Mouse (Mus musculus) midbrain, embryonic 14.5 days (tissue): Measurements from ENCODE around the gene Mtss1l. TPM values are rescaled to one million over a fixed set of nuclear protein-coding genes. Genes with fewer than 3 reads are reported as not detected.

Experiments used
- ATAC-seq: fragments of 200-750 bp; cut with Nextera tagmentation; 2 replicates; pipeline ENCODE4 v1.8.0; 2017; ENCODE audit warnings: moderate number of reproducible peaks, moderate library complexity; ENCODE audit not compliant: low FRiP score, low TSS enrichment
- DNase-seq: peaks from one replicate; pipeline ENCODE4 v3.0.0-alpha.2; 2015
- H3K27ac ChIP-seq: fragments of 300-500 bp; sonication (generic); replicated peaks from 2 replicates; pipeline ENCODE4 v1.5.1; 2014; ENCODE audit warnings: mild to moderate bottlenecking, low read depth, low read length, moderate library complexity
- H3K27me3 ChIP-seq: fragments of 300-500 bp; sonication (generic); 2 replicates; pipeline ENCODE4 v1.6.1; 2014; ENCODE audit warnings: low read length, control low read depth, mixed read lengths; ENCODE audit not compliant: control insufficient read depth, insufficient read depth
- H3K36me3 ChIP-seq: fragments of 300-500 bp; sonication (generic); 2 replicates; pipeline ENCODE4 v1.6.1; 2014; ENCODE audit warnings: low read length, control low read depth; ENCODE audit not compliant: control insufficient read depth, insufficient read depth
- H3K4me1 ChIP-seq: fragments of 300-500 bp; sonication (generic); 2 replicates; pipeline ENCODE4 v1.6.1; 2014; ENCODE audit warnings: mild to moderate bottlenecking, antibody characterized with exemption, low read length, control low read depth; ENCODE audit not compliant: control insufficient read depth, insufficient read depth
- H3K4me2 ChIP-seq: fragments of 300-500 bp; sonication (generic); 2 replicates; pipeline ENCODE4 v1.6.1; 2014; ENCODE audit warnings: mild to moderate bottlenecking, low read length, moderate library complexity
- H3K4me3 ChIP-seq: fragments of 300-500 bp; sonication (generic); replicated peaks from 2 replicates; pipeline ENCODE4 v1.5.1; 2014; ENCODE audit warnings: low read depth, low read length
- H3K9ac ChIP-seq: fragments of 300-500 bp; sonication (generic); replicated peaks from 2 replicates; pipeline ENCODE4 v1.6.1; 2014; ENCODE audit warnings: mild to moderate bottlenecking, low read length, moderate library complexity
- H3K9me3 ChIP-seq: fragments of 300-500 bp; sonication (generic); 2 replicates; pipeline ENCODE4 v1.6.1; 2016; ENCODE audit warnings: low read length, control low read depth, mixed read lengths; ENCODE audit not compliant: control insufficient read depth
- WGBS: fragments of 180-500 bp; shearing (Covaris S2); extraction: QIAGEN DNeasy Blood & Tissue Kit; methylation state at CpG from one replicate; pipeline ENCODE4 v1.1.7; 2014; 5-methylcytosine and 5-hydroxymethylcytosine counted together
- polyA plus RNA-seq: library from polyadenylated mRNA; unstranded; fragments of >200 nt; fragmentation: Nextera tagmentation; extraction: Ambion mirVana; gene quantifications from 2 replicates; pipeline ENCODE4 v1.2.1, GENCODE M21; 2014

Mtss1l gene
- polyA plus RNA-seq, 1 experiment from 2014 or later: 27.5 TPM

DNA sequence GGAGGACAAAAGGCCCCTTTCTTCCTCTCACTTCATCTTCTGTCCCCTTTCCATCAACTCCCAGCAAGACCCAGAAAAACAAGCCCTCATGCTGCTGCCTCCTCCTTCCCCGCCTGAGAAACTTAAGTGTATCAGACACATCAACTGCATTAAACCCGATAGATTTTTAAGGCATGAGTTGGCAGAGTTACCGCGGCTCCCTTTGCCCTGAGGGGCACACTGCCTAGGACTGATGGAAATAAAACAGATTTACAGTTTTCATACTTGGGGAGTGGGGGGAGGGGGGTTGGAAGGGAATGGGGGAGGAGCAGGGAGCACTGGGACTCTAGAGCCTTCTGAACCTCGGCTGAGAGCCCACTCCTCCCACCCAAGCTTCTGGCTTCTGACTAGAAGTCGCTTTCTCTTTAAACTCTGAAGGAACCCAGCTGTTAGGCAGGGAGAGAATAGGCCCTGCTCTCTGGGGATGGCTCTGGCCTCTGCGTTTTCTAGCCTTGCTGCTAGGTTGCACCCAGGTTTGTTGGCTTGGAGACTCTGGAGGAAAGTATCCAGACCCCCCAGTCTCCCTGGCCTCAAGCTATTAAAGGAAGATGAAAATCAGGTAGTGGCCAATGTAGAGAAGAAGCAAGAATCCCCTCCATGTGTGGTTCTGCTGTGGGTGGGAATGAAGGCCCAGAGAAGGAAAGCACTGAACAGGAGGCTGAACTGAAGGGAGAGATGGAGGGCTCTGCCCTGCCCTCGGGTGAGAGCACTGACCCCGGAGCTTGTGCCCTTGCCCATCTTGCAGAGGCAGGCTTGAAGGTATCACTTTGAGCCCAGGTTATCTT is 18.4 kb upstream of the Mtss1l start:
- H3K9me3 ChIP-seq: no peaks in the 10 kb centered on the region
- 52% methylated on average over 9 of the region's 9 CpGs for WGBS
- ATAC-seq (no peak), DNase-seq (no peak)
- H3K27me3 ChIP-seq: no peaks in the 10 kb centered on the region
- H3K4me1 ChIP-seq: peaks cover 7% of the 10 kb centered on the region; the same call in 1 of the 2 replicates
- H3K4me2 ChIP-seq: no peak overlapping the region
- no peak overlapping the region for H3K27ac ChIP-seq
- H3K4me3 ChIP-seq: no peak overlapping the region
- H3K9ac ChIP-seq: no peak overlapping the region
- H3K36me3 ChIP-seq: 0 out of 2 replicates have a peak, but pooled peaks cover 6% of the 10 kb centered on the region

DNA sequence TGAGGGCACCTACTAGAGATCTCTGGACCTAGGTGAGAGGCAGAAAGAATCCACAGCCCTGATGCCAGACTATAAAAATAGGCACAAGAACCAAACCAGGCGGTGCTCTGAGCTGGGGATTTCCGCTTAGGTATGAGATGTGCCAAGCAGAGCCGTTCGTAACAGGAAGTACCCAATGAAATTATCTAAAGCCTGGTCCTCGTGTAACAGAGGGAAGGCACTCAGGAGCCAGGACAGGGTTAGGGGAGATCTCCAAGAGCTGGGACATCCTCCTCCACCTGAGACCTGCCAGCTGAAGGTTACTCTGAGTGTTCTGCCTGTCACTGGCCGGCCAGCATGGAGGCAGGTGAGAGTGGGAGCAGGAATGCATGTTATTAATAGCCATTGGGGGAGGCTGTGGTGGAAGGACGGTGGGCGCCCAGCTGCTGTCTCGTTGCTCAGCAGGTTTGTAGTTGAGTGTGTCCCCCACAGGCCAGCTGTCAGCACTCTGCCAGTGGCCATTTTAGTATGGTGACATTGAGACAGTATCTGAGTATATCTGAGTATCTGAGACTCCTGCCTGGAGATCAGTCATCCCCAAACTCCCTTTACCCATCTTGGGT is 17.7 kb upstream of the Mtss1l start:
- H3K4me1 ChIP-seq: peaks cover 7% of the 10 kb centered on the region; the same call in 1 of the 2 replicates
- ATAC-seq (no peak), DNase-seq (no peak)
- H3K9me3 ChIP-seq: no peaks in the 10 kb centered on the region
- H3K27ac ChIP-seq: no peak overlapping the region
- WGBS: 91% methylated on average over 9 of the region's 9 CpGs
- H3K4me3 ChIP-seq: no peak overlapping the region
- no peak overlapping the region for H3K4me2 ChIP-seq
- no peak overlapping the region for H3K9ac ChIP-seq
- 0 out of 2 replicates have a peak, but pooled peaks cover 6% of the 10 kb centered on the region for H3K36me3 ChIP-seq
- no peaks in the 10 kb centered on the region for H3K27me3 ChIP-seq

DNA sequence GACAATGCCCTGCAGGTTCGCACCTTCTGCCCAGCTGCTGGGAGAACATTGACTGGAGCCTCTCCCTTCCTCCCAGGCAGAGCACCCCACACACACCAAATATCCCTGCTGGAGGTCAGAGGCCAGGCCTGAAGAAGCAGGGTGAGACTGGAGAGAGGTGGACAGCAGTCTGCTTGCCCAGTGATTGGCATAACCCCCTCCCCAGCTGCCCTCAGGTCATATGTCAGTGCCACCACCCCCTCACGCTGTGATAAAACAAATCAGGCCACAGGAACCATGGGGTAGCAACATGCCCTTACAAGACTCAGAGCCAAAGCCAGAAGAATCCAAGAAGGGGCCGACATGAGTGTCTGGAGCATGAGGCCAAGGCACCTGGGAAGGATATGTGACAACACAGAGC is 17.2 kb upstream of the Mtss1l start:
- Histone ChIP-seq H3K9ac (no peak overlapping the region), H3K27me3 (no peaks in the 10 kb centered on the region), H3K4me1 (peaks cover 7% of the 10 kb centered on the region; the same call in 1 of the 2 replicates), H3K9me3 (no peaks in the 10 kb centered on the region), H3K27ac (no peak overlapping the region), H3K4me2 (no peak overlapping the region), H3K36me3 (0 out of 2 replicates have a peak, but pooled peaks cover 6% of the 10 kb centered on the region), H3K4me3 (no peak overlapping the region)
- ATAC-seq: no peak
- DNase-seq: no peak
- 90% methylated on average over 3 of the region's 3 CpGs for WGBS

DNA sequence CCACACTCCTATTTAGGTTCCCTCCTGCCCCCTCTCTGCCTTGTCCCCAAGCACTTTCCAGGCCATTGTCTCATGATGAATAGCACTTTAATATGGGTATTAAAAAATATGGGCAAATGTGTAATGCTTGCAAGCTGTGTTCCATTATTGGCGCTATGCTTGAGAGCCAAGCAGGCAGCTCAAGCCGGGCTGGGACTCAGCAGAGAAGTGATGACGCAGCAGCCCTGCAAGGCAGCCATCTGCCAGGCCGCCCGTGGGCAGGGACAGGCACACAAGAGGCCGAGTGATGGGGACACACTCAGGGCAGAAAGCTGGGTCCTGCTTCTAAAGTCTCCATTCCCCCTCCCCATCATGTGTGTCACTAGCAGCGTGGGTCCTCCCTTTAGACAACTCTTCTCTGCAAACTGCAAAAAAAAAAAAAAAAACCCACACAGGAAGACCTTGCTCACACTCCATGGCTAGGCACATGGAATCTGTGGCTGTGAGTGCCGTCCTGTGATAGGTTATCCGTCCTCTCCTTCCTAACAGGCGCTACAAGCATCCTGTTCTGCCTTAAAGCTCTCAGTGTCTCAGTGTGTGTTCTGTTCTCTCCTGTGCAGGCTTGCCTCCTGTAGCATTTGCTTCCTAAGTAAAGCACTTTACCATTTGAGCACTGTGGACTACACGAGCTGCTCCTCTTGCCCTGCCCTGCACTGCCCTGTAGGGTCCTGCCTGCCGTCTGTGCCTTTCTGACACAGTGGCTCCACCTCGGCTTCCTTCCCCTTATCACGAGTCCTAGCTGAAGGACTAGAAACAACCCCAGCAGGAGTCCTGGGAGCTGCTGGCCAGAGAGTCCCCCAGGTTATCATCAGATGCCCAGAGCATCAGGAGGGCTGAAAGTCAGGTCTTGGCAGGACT is 15.6 kb upstream of the Mtss1l start:
- H3K27ac ChIP-seq: no peak overlapping the region

DNA sequence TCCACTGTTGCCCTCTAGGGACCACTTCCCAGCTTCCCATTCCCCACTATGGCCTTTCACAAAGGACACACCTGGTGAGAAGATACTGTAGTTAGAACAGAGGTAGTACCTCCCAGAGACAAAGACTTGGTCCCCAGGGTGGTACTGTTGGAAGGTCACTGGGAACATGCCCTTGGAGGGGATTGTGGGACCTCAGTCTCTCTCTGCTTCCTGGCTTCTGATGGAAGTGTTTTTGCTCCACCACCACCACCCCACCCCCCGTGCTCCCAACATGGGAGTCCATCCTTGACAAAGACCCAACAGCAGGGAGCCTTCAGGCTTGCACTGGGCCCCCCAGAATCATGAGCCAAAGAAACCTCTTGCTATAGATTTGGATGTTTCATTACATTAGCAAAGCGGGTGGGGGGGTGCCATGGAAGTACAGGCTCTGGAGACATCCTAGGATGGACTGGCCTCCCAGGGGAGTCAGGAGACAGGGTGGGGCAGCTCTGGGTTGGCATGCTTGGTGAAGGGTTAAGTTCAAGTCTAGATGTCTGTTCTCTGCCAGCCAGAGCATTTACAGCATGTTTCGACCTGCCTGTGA is 14.9 kb upstream of the Mtss1l start:
- Histone ChIP-seq H3K9ac (no peak overlapping the region), H3K4me1 (peaks cover 7% of the 10 kb centered on the region; the same call in 1 of the 2 replicates), H3K4me2 (no peak overlapping the region), H3K9me3 (no peaks in the 10 kb centered on the region), H3K36me3 (peaks cover 20% of the 10 kb centered on the region), H3K4me3 (no peak overlapping the region), H3K27ac (no peak overlapping the region), H3K27me3 (no peaks in the 10 kb centered on the region)
- ATAC-seq (no peak), DNase-seq (no peak)
- 89% methylated on average over 3 of the region's 3 CpGs for WGBS

More for the DNA sequence above, 15.6 kb upstream of the Mtss1l start:
- Histone ChIP-seq H3K4me3 (no peak overlapping the region), H3K4me2 (no peak overlapping the region), H3K27me3 (no peaks in the 10 kb centered on the region), H3K9me3 (no peaks in the 10 kb centered on the region), H3K9ac (no peak overlapping the region), H3K36me3 (peaks cover 14% of the 10 kb centered on the region), H3K4me1 (peaks cover 7% of the 10 kb centered on the region; the same call in 1 of the 2 replicates)
- WGBS: 82% methylated on average over 14 of the region's 14 CpGs
- ATAC-seq: no peak
- DNase-seq: no peak

DNA sequence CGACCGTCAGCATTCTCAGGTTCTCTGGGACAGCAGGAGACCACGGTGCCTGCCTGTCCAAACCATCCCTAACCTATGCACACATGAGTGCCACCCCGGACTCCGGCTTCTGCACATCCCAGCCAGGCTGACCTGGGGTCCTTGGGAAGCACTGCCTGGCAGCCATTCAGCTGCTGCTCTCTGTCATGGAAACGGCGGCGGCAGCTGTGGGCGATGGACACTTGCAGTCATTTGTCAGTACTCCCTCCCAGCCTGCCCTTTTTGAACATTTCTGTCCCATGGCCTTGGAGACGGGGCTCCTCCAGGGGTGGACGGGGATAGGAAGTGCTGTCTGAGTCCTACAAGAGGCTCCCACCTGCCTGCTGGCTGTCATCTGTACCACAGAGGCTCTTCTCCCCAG is 12.8 kb upstream of the Mtss1l start:
- Histone ChIP-seq H3K36me3 (peaks cover 36% of the 10 kb centered on the region), H3K4me3 (no peak overlapping the region), H3K9me3 (no peaks in the 10 kb centered on the region), H3K4me1 (no peaks in the 10 kb centered on the region), H3K27ac (no peak overlapping the region), H3K27me3 (no peaks in the 10 kb centered on the region), H3K9ac (no peak overlapping the region), H3K4me2 (no peak overlapping the region)
- no peak for DNase-seq
- ATAC-seq: no peak
- 80% methylated on average over 11 of the region's 11 CpGs for WGBS

DNA sequence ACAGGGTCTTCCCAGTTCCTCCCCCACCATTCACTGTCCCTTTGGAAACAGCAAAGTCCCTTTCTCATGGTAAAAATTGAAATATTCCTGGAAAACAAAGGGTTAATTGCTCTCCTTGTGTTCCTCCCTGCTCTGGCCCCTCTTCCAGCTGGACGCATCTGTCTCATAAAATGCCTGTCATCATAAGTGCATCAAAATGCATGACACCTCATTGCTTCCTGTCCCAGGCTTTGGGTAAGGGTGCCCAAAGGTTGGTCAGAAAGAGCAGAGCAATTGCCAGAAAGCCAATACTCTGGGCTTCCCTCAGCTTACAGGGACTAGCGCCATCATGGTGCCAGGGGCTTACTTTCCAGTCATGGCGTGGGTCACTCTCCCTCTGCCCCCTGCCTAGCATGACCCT is 10.7 kb upstream of the Mtss1l start:
- no peak overlapping the region for H3K27ac ChIP-seq
- peaks cover 55% of the 10 kb centered on the region for H3K36me3 ChIP-seq
- DNase-seq (no peak), ATAC-seq (no peak)
- H3K9me3 ChIP-seq: no peaks in the 10 kb centered on the region
- 71% methylated on average over 3 of the region's 3 CpGs for WGBS
- no peak overlapping the region for H3K4me2 ChIP-seq
- no peaks in the 10 kb centered on the region for H3K27me3 ChIP-seq
- H3K4me3 ChIP-seq: no peak overlapping the region
- no peak overlapping the region for H3K9ac ChIP-seq
- H3K4me1 ChIP-seq: peaks cover 13% of the 10 kb centered on the region

DNA sequence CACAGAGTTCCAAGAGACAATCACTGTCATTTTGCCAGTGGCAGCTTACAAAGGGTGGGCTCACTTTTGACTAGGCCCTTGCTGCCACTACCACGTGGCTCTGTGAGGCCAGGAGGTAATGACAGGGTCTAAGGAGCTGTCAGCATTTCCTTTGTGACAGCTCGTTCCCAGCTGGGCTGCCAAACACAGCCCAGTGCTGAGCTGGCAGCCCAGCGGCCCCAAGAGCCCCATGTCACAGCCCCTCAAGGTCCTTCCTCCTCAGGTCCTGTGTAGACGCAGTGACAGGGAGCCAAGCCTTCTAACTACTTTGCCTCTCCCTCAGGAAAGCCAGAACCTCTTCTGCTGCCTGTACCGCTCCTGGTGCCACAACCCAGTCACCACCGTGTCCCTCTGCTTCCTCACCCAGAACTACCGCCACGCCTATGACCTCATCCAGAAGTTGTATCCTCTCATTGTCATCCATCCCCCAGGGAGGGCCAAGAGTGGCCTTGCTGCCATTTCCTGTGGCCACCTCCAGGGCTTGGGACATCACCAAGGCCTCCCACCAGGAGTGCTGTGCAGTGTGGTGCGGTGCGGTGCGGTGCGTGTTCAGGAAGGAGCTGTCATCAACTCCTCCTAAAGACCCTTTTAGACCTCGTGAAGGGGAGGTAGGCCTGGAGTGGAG is 9.9 kb upstream of the Mtss1l start:
- Histone ChIP-seq H3K27ac (no peak overlapping the region), H3K27me3 (no peaks in the 10 kb centered on the region), H3K9ac (no peak overlapping the region), H3K4me2 (no peak overlapping the region), H3K4me1 (peaks cover 21% of the 10 kb centered on the region), H3K4me3 (no peak overlapping the region), H3K36me3 (peaks cover 52% of the 10 kb centered on the region), H3K9me3 (no peaks in the 10 kb centered on the region)
- no peak for ATAC-seq
- DNase-seq: no peak
- WGBS: 90% methylated on average over 13 of the region's 13 CpGs
